Mouse (Mus musculus) midbrain, embryonic 15.5 days (tissue): ENCODE measurements around the gene Slc25a40. TPM values are rescaled to one million over a fixed set of nuclear protein-coding genes. Genes with fewer than 3 reads are reported as not detected.

Experiments used
- ATAC-seq: fragments of 200-750 bp; cut with Nextera tagmentation; replicated peaks from 2 replicates; pipeline ENCODE4 v1.8.0; 2017; ENCODE audit warnings: moderate TSS enrichment
- H3K27ac ChIP-seq: fragments of 300-500 bp; sonication (generic); 2 replicates; pipeline ENCODE4 v1.5.1; 2015; ENCODE audit warnings: mild to moderate bottlenecking, inconsistent platforms
- H3K27me3 ChIP-seq: fragments of 300-500 bp; sonication (generic); replicated peaks from 2 replicates; pipeline ENCODE4 v1.6.1; 2015; ENCODE audit warnings: inconsistent platforms
- H3K36me3 ChIP-seq: fragments of 300-500 bp; sonication (generic); replicated peaks from 2 replicates; pipeline ENCODE4 v1.6.1; 2015; ENCODE audit warnings: inconsistent platforms
- H3K4me1 ChIP-seq: fragments of 300-500 bp; sonication (generic); 2 replicates; pipeline ENCODE4 v1.6.1; 2015; ENCODE audit warnings: inconsistent platforms
- H3K4me2 ChIP-seq: fragments of 300-500 bp; sonication (generic); 2 replicates; pipeline ENCODE4 v1.6.1; 2015; ENCODE audit warnings: inconsistent platforms, mild to moderate bottlenecking, moderate library complexity
- H3K4me3 ChIP-seq: fragments of 300-500 bp; sonication (generic); 2 replicates; pipeline ENCODE4 v1.5.1; 2015; ENCODE audit warnings: mild to moderate bottlenecking, inconsistent platforms
- H3K9ac ChIP-seq: fragments of 300-500 bp; sonication (generic); 2 replicates; pipeline ENCODE4 v1.6.1; 2015; ENCODE audit warnings: mild to moderate bottlenecking, inconsistent platforms
- H3K9me3 ChIP-seq: fragments of 300-500 bp; sonication (generic); 2 replicates; pipeline ENCODE4 v1.6.1; 2016; ENCODE audit warnings: inconsistent platforms
- WGBS: fragments of 180-500 bp; shearing (Covaris S2); methylation state at CpG from one replicate; pipeline ENCODE4 v1.1.7; 2015; ENCODE audit warnings: mixed read lengths; 5-methylcytosine and 5-hydroxymethylcytosine counted together
- polyA plus RNA-seq: library from polyadenylated mRNA; unstranded; fragments of >200 nt; fragmentation: Nextera tagmentation; extraction: Ambion mirVana; gene quantifications from 2 replicates; pipeline ENCODE4 v1.2.1, GENCODE M21; 2015

Gene Slc25a40
- polyA plus RNA-seq, result 7.2 and 7.4 TPM in 2 replicates

DNA sequence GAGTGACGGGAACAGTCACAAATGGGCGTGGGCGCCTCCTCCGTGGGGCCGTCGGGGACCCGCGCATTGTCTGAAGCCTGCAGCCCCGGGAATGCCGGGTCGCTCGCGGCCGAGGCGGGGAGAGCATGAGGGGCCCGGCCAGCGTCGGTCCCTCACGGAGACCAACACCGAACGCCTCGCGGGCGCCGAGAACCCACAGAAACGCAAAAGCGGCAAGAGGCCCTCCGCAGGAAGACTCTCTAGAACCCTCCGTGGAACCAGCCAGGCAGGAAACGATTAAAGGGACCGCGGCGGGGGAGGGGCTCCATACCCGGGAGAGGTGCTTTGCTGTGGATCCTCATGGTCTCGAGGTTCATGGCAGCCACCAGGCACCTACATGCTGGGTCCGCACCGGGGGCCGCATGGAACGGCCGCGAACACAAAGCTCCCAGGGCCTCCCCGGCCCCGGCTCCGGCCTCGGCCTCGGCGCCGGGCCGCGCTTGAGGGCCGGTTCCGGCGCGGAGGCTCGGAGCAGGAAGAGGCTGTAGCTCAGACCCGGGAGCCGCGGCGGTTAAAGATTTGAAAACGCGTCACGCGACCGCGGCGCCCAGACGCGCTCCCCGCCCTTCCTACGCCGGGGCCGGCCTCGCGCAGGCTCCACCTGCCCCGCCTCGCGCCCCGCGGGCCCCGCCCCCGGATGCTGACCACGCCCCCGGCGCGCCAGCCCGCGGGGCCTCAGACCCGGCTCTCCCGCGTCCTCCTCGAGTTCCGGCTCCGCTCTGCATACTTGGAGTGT is at the start of gene Slc25a40, which contains the start of gene Dbf4:
TSS of gene Slc25a40 (plus strand) at position 694 of the 775 bp plus-strand sequence.
TSS of gene Dbf4 (minus strand) at position 560 of the 775 bp plus-strand sequence.
- Histone ChIP-seq H3K27me3 (no peaks in the 10 kb centered on the region), H3K4me3 (peak within 1 kb of the TSS; percentile 94), H3K4me1 (peaks cover 11% of the 10 kb centered on the region), H3K9ac (peak within 1 kb of the TSS; percentile 63), H3K9me3 (no peaks in the 10 kb centered on the region), H3K4me2 (peak within 1 kb of the TSS; percentile 94), H3K36me3 (0 out of 2 replicates have a peak, but pooled peaks cover 2% of the 10 kb centered on the region), H3K27ac (peak within 1 kb of the TSS; percentile 82)
- peak; percentile 98 for ATAC-seq
- WGBS, result 0% methylated on average over 93 of the region's 93 CpGs

DNA sequence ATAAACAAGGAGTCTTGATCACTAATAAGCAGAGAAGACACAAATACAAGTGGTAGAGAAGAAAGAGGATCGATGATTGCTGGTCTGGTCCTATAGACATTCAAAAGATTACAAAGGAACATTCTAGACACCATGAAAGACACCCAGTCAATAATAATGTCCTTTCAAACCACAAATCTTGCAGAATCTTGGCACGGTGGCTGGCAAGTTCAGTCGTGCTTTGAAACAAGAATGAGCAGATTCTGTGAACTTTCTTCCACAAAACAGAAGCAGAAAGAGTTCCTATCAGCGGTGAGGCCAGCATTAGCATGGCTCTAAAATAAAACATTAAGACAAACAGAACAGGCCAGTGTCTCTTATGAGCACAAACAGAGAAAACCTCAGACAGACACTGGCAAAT is 49.2 kb upstream of the Slc25a40 start:
- Histone ChIP-seq H3K9ac (no peak overlapping the region), H3K9me3 (no peaks in the 10 kb centered on the region), H3K36me3 (no peaks in the 10 kb centered on the region), H3K4me1 (no peaks in the 10 kb centered on the region), H3K27ac (no peak overlapping the region), H3K4me2 (no peak overlapping the region), H3K4me3 (no peak overlapping the region), H3K27me3 (no peaks in the 10 kb centered on the region)
- ATAC-seq, result no peak
- WGBS, result 71% methylated on average over 4 of the region's 4 CpGs

DNA sequence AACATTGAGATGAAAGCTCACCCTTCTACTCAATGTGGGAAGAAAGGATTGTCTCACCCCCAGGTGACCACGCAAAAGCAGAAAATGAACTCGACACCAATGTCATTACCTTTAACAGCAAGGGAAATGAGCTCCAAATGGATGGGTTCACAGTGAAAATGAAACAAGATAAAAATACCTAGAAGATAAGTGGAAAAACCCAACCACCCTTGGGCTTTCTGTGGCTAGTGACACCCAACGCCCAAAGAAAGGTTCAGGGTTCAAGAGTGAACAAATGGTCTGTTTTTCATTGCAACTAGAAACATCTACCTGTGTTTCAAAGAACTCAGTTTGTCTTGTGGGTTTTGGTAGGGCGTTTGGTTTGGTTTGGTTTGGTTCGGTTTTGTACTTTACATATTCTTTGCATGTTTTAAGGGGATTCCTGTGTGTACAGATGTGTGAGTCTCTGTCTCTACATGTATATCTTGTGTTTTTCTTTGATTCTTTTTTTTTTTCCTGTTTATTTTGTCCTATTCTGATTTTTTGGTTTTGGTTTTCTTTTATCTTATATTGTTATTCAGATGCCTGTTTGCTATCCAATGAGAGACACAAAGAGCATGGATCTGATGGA is 48.2 kb upstream of the Slc25a40 start:
- H3K36me3 ChIP-seq, result no peaks in the 10 kb centered on the region
- WGBS, result 84% methylated on average over 5 of the region's 5 CpGs
- H3K27ac ChIP-seq, result no peak overlapping the region
- no peak for ATAC-seq
- no peaks in the 10 kb centered on the region for H3K9me3 ChIP-seq
- H3K9ac ChIP-seq, result no peak overlapping the region
- H3K4me3 ChIP-seq, result no peak overlapping the region
- no peak overlapping the region for H3K4me2 ChIP-seq
- H3K27me3 ChIP-seq, result no peaks in the 10 kb centered on the region
- no peaks in the 10 kb centered on the region for H3K4me1 ChIP-seq

DNA sequence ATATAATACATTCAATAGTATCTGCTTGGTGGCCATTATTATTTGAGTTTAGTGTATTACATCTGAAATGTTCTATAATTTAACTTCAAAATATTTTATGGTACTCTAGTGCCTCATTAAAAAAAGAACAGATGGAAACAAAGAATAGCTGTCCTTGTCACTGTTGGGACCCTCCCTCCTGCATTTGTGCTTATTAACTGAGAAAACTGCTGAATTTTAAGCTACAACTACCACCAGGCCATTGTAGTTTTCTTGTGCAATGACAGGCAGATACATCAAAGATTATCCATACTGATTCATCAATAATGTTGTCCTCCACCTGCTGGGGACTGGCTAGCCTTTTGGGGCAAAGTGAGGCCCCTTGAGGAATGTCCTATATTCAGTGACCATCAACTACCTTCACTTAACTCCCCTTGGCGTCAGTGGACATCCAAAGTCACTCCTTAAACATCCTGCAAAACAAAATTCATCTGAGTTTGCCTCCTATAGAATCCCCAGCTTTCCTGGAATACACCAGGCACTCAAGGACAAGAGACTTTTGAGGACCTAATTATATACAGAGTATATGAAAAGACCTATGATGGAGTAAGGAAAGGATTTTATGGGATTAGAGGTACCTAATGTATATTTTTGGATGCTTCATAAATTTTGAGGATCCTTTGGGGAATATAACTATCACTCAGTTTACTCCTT is 28.6 kb upstream of the Slc25a40 start:
- WGBS, result 84% methylated on average over 1 of the region's 1 CpGs
- no peak for ATAC-seq
- Histone ChIP-seq H3K4me2 (no peak overlapping the region), H3K4me3 (no peak overlapping the region), H3K27ac (no peak overlapping the region), H3K9me3 (no peaks in the 10 kb centered on the region), H3K36me3 (peaks cover 10% of the 10 kb centered on the region), H3K9ac (no peak overlapping the region), H3K27me3 (no peaks in the 10 kb centered on the region), H3K4me1 (no peaks in the 10 kb centered on the region)

DNA sequence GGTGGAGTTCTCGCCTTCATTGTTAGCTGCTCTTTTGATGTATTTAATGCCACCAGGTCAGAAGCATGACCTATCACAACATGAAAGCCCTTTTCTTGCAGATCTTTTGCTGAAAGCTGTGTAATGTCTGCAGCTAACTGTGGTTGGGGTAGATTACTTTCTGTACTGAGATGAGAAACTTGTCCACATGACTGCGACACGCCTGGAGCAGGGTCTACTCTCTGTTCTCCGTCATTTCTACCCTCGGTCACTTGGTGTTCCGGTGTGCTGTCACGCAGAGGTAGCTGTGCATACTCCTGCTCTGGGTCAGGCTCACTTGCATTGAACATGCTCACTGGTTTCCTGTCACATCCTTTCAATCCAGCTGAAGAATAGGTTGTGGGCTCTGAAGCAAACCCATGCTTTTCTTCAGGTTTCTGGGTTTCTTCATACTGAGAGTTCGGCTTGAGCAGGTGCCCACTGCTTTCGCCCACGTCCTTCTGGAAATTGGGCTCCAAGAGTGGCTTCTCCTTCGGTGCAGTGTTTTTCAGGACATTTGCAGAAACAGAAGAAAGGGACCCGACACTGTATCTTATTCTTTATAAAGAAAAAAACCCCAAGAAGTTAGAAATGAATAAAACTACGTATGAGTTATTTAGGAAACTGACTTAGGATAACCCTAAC is 24.9 kb upstream of the Slc25a40 start:
- H3K9me3 ChIP-seq, result no peaks in the 10 kb centered on the region
- ATAC-seq, result peak; percentile 33; the same call in 1 of the 2 replicates
- H3K4me3 ChIP-seq, result no peak overlapping the region
- H3K4me1 ChIP-seq, result no peaks in the 10 kb centered on the region
- H3K27me3 ChIP-seq, result no peaks in the 10 kb centered on the region
- H3K9ac ChIP-seq, result no peak overlapping the region
- H3K4me2 ChIP-seq, result no peak overlapping the region
- H3K27ac ChIP-seq, result no peak overlapping the region
- H3K36me3 ChIP-seq, result peaks cover 13% of the 10 kb centered on the region
- 92% methylated on average over 13 of the region's 13 CpGs for WGBS

DNA sequence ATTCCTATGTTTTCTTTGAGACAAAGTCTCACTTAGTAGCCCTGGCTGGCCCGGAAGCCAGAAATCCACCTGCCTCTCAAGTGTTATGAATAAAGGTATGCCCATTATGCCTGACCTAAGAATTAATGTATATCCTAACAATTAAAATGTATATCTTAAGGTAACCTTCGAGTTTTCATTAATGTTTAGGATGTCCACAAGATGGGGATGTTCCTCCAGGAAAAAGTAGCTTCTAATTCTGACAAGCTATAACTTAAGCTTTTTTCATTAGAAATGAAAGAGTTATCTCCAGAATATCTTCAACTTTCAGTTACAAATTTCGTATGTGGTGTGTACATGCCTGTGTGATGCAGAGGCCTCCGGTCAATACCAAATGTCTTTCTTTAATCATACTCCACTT is 13.9 kb upstream of the Slc25a40 start:
- no peaks in the 10 kb centered on the region for H3K27me3 ChIP-seq
- H3K27ac ChIP-seq, result no peak overlapping the region
- no peak overlapping the region for H3K4me2 ChIP-seq
- H3K4me3 ChIP-seq, result no peak overlapping the region
- no peaks in the 10 kb centered on the region for H3K9me3 ChIP-seq
- no peak overlapping the region for H3K9ac ChIP-seq
- no peaks in the 10 kb centered on the region for H3K4me1 ChIP-seq
- H3K36me3 ChIP-seq, result no peaks in the 10 kb centered on the region
- no peak for ATAC-seq
- WGBS, result 93% methylated on average over 4 of the region's 4 CpGs

DNA sequence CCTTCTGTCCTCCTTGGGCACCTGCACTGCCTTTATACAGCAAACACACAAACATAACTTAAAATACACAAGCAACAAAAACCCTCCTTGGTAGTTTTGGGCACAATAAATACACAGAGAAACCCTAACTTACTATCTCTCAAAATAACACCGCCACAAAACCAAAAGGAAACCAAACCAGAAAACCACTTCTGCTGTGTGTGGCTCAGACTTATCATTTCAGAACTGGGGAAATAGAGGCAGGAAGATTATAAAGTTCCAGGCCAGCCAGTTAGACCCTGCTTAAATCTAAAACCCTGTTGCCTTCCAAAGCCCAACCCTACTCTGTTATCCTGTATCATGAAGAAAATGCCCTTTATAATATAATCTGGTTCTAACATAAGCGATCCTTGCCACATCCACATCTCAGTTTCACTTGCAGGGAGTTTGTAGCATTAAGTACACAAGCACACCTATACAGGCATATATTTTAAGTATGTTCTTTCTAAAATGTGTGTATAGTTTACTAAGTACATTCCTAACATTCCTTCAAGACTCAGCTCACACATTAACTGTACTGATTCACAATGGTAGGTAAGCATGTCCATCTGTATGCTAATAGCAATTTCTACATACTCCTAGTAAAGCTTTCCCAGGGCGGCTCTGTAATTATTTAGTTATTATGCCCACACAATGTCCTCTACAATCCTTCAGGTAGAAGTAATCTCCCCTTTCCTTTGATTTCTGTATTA is 5.8 kb upstream of the Slc25a40 start:
- Histone ChIP-seq H3K4me2 (no peak overlapping the region), H3K27me3 (no peaks in the 10 kb centered on the region), H3K4me3 (no peak overlapping the region), H3K9ac (no peak overlapping the region), H3K36me3 (0 out of 2 replicates have a peak, but pooled peaks cover 2% of the 10 kb centered on the region), H3K4me1 (peaks cover 5% of the 10 kb centered on the region), H3K27ac (no peak overlapping the region), H3K9me3 (no peaks in the 10 kb centered on the region)
- ATAC-seq, result no peak
- WGBS, result 90% methylated on average over 3 of the region's 3 CpGs

DNA sequence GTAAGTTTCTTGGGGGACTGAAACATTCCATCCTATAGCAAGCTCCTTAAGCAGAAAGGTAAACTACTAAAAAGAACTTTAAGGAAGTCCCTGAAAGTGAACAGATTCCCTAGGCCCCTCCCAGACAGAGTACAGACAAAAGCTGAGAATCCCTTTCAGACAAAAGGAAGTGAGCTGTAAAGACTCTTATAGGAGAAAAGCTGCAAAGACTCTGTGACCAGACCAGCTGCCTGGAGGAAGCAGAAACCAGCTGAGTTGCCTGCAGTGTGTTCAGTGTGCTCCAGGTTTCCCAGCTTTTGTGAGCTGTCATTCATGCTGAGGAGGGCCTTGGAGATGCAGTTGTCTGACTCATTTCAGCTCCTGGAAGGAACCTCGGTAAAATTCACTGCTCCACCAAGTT is 5.2 kb upstream of the Slc25a40 start:
- no peak overlapping the region for H3K4me3 ChIP-seq
- 41% methylated on average over 1 of the region's 1 CpGs for WGBS
- ATAC-seq, result no peak
- H3K4me1 ChIP-seq, result peaks cover 5% of the 10 kb centered on the region
- H3K36me3 ChIP-seq, result 0 out of 2 replicates have a peak, but pooled peaks cover 2% of the 10 kb centered on the region
- H3K4me2 ChIP-seq, result no peak overlapping the region
- no peaks in the 10 kb centered on the region for H3K27me3 ChIP-seq
- no peak overlapping the region for H3K27ac ChIP-seq
- H3K9ac ChIP-seq, result no peak overlapping the region
- no peaks in the 10 kb centered on the region for H3K9me3 ChIP-seq

DNA sequence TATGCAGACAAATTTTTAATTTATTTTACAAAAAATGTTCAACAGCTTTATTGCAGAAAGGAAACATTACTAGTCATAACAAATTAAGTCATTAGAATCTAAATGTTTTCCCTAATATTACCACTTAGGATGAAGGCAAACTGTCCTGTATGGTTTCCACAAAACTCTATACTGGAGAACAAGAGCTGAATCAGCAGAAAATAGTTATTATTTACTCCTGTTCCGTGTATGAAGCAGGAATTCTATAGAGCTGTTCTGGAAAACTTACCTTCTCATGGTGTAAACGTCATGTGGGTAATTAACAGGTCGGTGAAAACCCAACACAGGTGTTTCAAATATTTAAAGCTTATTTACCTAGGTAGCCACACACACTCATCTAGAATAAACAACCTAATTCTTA is 1.2 kb upstream of the Slc25a40 start:
- H3K27ac ChIP-seq, result no peak overlapping the region
- peak overlapping the region; percentile 63; the same call in 1 of the 2 replicates for H3K9ac ChIP-seq
- 13% methylated on average over 3 of the region's 3 CpGs for WGBS

DNA sequence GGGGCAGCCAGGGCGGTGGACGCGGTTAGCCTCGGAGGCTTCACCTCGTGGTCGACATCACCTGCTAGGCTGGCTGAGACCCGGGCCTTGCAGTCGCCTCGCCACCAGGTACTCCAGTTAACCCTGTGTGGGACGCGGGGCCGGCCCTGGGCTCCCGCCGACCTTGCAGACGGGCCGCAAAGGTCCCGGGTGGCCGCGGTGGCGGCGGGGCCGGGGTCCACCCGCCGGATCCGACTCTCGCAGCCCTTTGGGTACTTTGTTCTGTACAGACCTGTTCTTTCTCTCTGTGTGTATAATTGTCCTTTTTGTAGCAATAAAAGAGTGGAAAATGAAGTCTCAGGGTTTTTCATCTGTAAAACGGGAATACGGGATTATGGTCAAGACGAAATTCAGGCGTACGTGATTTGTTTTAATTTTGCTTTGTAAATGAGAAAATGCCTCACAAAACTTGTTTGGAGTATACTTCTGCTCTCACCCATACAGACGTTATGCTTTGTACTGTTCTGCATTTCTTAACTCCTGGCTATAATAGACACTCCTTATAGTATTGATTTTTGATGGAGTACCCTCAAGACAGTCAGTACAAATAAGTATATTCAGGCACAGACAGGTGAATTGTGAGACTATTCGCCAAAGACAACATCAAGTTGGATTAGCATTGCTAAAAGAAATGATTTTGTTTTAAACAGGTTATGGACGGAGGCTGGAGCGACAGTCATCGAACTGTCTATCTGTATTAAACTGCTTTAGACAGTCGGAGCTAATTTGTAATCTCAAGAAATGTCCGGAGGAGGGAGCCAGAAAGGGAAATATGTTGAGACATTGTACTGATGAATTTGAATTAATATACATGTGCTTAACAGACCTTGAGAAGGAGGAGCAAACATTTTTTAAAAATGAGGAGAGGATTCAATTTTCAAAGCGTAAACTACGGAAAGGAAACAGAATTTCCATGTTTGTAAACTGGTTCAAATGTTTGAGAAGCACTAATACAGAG is 580 bp downstream of the Slc25a40 start:
- under 1% methylated on average over 40 of the region's 40 CpGs for WGBS
- H3K36me3 ChIP-seq, result no peaks in the 10 kb centered on the region
- H3K4me1 ChIP-seq, result peaks cover 11% of the 10 kb centered on the region
- ATAC-seq, result peak; percentile 53
- peak overlapping the region; percentile 63 for H3K9ac ChIP-seq
- H3K27ac ChIP-seq, result peak overlapping the region; percentile 82
- peak overlapping the region; percentile 94 for H3K4me2 ChIP-seq
- H3K9me3 ChIP-seq, result no peaks in the 10 kb centered on the region
- no peaks in the 10 kb centered on the region for H3K27me3 ChIP-seq
- peak overlapping the region; percentile 94 for H3K4me3 ChIP-seq

More for the DNA sequence above, 1.2 kb upstream of the Slc25a40 start:
- H3K4me2 ChIP-seq, result peak overlapping the region; percentile 94
- H3K4me1 ChIP-seq, result peaks cover 11% of the 10 kb centered on the region
- ATAC-seq, result no peak
- H3K36me3 ChIP-seq, result 0 out of 2 replicates have a peak, but pooled peaks cover 2% of the 10 kb centered on the region
- no peaks in the 10 kb centered on the region for H3K27me3 ChIP-seq
- no peaks in the 10 kb centered on the region for H3K9me3 ChIP-seq
- H3K4me3 ChIP-seq, result peak overlapping the region; percentile 94
